Mouse (Mus musculus) inflammation-experienced regulatory T-cells, adult 6 months (primary cell): Measurements from ENCODE around the gene Fbxw11. TPM values are rescaled to one million over a fixed set of nuclear protein-coding genes. Genes with fewer than 3 reads are reported as not detected.
"Not testable (repeated sequence)": the region's sequence is repeated elsewhere in the genome, so short reads cannot be mapped to it uniquely, and the experiment has no call there.

ENCODE experiments used
- ATAC-seq: one replicate; pipeline ENCODE4 v1.8.0; 2017
- polyA plus RNA-seq, 3 experiments: library from polyadenylated mRNA; unstranded; fragments of 100-300 nt; shearing (Covaris generic); gene quantifications; one replicate each; pipeline ENCODE4 v1.2.1; 2017

Gene Fbxw11
- polyA plus RNA-seq, 3 experiments from 2014 or later: 20.0 to 28.6 (median 21.7) TPM

DNA sequence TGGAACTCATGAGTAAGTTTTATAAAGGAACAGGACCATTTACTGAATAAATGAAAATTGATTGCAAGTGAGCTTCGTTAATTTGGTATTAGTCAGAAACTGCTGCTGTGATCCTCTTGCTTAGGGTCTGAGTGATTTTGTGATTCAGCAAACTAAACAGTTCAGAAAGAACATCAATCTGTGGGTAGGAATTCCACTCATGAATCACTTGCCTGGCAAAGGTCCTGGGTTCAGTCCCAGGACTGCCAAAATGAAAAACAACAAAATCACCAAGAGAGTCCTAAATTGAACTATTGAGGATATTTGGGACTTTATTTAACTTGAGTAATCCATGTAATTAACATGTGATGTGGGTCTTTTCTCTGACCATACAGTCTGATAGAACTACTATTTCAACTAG lies 35.3 kb downstream of the Fbxw11 start:
- ATAC-seq: no peak

DNA sequence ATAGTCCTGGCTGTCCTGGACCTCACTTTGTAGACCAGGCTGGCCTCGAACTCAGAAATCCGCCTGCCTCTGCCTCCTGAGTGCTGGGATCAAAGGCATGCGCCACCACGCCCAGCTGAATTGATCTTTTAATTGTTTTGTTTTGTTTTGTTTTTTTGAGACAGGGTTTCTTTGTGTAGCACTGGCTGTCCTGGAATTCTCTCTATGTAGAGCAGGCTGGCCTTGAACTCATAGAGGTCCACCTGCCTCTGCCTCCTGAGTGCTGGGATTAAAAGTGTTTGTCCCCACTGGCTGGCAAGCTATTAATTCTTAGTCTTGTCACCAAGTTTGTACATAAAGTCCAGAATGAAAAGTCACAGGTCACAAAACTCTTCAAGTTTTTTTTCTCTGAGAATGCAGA lies 36.6 kb downstream of the Fbxw11 start:
- not testable (repeated sequence) for ATAC-seq

DNA sequence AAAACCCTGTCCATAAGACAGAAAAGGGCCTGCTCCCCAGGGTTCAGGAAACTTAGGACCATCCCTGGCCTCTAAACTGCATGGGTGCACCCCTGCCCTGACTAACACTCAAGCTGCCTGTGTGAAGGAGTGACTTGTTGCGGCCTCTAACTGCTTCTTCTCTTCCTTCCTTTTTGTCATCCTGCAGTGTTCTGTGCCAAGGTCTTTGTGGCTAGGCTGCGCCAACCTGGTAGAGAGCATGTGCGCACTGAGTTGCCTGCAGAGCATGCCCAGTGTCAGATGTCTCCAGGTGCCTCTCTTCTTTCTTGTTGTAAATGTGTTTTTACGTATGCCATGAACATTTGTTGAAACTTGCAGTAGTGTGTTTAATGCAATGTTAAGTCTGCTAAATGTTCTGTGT lies 37.5 kb downstream of the Fbxw11 start:
- no peak for ATAC-seq

DNA sequence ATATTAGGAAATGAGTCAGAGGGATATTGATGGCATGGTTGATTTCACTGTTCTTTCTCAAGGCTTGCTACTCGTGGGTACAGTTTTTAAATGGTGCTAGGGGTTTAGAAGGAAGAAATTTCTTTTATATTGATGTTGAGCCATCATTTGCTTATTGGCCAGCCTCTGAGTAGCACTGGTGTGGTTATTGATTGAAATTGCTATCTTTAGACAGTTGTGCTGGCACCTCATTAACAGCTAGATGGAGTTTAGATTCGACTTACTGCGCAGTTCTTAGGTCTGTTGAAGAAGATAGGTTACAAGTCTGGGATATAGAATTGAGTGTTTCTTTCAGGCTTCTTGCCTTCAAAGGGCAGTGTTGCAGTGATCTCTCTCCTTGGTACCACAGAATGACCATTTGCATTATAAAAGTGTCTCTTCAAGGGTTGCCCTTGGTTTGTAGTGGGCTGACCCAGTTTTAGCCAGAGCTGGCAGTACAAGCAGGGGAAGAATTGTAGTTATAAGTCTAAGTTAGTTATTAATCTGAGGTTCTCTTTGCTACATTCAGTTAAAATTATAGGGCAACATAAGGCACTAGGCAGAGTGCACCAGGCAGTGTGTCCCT lies 38.8 kb downstream of the Fbxw11 start:
- ATAC-seq: no peak

DNA sequence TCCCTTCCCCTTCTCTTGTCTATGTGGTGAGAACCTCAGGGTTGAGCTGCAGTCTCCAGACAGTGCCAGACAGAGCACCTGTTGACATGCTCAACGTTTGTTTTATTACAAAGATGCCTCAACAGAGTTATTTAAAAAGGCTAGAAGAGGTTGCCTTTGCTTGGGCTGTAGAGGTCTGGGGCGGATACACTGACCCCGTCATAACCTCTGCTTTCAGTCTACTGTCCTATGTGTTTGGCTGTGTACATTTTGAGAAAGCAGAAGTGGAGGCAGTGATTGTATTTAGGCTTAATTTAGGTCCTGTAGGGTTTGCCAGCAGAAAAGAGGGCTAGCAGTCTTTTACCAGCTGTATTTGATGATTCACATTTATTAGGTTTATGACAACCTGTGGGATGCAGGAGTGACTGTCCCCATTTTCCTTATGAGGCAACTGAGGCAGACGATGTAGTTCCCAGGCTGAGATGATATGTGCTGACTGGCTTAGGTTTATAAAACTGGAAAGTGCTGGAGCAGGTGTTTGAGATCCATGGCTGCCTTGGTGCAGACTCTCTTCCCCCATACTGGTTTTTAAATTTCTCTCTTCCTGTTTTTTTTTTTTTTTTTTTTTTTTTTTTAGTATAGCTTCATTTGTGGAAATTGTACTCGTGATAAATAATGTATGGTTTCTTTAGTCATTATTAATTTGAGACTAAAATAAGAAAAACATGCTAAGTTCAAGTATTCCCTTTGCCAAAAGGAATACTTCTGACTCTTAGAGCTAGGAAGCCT lies 40.0 kb downstream of the Fbxw11 start:
- no peak for ATAC-seq

DNA sequence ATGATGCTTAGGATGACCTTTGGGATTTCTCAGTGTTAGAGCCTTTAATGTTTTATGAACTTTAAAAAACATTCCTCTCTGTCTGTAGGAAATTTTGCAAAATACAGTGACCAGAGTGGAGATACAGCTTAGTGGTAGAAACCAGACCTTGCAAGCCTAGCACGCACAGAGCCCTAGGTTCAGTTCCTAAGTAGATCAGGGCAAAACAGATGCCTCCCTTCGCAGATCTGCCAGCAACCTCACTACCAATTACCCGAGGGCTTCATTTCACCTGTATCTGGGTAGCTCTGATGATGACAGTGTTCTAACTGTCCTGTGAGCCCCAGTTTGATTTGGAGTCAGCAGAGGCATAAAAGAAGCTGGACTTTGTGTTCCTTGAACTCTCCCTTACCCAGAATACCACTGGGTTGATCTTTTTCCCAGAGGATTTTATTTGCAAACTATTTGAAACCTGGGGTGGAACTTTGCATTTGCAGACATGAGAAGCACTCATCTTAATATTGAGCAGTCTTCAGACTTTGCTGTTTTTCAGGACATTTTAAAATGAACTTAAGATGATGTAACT lies 42.2 kb downstream of the Fbxw11 start:
- no peak for ATAC-seq

DNA sequence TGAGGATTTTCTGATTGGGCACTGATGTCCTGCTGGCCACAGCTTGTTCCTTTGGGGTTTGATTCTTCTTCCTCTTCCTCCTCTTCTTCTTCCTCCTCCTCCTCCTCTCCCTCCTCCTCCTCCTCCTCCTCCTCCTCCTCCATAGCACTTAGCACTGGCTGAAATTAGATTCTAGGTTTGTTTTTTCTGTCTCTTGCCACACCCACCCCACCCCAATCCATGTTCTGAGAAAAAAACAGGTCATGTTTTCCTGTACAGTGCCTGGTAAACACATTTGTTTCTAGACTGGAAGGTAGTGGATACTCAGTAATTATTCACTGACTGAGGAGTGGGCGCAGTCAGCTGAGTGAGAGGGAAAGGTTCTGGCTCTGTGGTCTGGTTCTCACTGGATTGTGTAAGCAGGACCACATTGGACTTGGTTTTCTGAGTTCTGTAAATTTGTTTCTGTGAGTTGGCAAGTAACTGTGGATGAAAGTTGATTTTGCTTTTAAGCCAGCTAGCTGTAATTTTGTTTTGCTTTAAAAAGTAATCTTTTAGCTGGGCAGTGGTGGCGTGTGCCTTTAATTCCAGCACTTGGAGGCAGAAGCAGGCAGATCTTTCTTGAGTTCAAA lies 45.8 kb downstream of the Fbxw11 start:
- ATAC-seq: no peak

DNA sequence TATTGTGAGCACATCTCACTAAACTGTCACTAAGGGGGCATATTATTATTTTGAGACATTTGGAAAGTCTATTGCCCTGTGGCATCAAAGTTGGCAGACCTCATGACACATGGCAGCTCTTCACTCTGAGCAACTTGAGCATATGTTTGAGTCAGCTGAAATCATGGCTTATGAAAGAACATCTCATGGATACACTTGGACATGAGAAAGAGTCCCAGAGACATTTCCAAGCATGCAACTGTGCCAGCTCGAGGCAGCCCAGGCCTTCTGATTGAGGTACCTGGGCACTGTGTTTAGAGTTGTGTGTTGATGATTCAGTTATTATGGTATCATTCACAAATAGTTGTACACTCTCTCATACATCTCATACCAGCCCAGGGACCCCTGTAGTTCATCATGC lies 47.0 kb downstream of the Fbxw11 start:
- ATAC-seq: no peak

DNA sequence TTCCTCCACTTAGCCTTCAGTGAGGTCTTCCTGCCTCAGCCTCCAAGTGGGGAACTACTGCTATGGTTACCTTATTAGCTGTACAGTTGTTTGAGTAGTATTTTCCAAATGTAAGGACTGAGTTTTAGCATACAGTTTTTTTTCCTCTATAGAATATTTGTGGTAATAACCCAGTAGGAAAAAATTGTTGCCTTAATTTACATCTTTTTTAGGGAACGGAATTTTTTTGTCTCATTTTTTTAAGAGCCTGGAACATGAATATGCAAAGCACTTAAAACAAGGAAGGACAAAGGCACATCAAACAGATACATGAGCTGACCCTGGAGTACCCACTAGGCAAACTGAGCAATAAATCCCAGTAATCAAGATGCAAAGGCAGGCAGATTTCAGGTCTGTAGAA lies 50.3 kb downstream of the Fbxw11 start:
- ATAC-seq: no peak

DNA sequence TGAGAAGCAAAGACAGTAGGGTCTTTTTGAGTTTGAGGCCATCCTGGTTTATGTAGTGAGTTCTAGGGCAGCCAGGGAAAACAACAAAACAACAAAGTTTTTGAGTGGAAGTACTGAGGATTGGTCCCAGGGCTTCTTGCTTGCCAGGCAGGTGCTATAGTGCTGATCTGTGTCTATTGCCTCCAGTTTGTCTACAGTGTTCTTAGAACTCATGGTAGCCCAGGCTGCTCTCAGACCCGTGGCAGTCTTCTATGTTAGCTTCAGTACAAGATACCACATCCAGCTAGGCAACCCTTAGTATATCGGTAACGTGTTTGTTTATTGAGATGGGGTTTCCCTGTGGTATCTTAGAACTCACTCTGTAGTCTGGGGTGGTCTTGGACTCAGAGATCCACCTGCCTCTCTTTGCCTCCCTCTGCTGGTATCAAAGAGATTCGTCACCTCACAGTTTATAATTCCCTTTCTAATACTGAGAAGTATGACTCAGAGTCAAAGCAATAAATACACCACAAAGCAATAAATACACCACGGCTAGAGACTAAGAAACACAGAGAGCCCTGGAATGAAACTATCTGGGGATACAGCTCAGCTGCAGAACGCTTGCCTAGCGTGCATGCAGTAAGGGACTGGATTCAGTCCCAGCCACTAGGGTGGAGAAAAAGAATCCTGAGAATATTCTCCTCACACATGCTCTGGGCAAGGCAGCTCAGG lies 51.1 kb downstream of the Fbxw11 start:
- ATAC-seq: no peak

DNA sequence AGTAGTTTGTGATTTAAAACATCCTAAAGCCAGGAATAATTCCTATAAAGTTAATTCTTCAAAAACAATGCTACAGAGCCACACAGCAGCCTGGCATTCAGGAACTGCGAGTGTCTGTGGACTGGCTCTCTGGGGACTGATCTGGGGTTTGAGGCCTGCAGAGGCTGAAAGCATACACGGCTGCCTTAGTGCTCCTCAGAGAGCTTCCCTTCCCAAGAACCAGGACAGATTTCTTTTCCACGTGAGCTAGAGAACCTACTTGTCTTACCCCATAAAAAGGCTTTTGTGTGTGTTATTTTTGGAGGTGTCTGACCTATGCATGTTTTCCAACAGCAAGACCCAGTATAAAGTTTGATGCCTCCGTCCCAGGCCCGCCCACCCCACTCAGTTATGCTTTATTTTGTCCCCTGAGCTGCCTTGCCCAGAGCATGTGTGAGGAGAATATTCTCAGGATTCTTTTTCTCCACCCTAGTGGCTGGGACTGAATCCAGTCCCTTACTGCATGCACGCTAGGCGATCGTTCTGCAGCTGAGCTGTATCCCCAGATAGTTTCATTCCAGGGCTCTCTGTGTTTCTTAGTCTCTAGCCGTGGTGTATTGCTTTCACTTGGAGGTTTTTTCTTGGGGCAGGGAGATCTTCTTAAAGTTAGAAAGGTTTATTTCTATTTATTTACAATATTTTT lies 51.9 kb downstream of the Fbxw11 start:
- ATAC-seq: not testable (repeated sequence)

DNA sequence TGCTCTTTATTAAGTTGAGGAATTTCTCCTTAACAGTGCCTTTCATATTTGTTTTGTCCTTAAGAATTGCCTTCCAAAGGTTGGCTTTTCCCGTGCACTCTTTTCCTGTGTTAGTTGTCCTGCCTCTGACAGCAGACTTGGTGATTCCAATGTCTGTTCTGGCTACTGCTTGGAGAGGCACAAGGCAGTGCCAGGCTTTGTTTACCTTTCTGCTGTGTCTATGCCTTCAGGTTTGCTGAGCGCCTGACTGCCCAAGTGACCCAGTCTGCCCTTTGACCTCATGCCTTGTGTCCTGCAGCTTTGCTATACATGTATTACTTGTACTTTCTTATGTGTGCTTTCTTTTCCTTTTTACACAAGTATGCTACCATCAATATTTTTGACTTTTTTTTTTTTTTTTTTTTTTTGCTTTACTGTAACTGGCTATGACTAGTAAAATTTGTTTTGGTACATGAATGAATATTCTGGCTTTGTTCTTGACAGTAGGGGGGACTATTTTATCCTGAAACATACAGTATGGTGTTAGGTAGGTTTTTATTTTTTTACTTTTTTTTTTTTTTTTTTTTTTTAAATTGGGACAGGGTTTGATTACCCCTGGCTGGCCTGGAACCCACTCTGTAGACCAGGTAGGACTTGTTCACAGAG lies 54.0 kb downstream of the Fbxw11 start:
- ATAC-seq: no peak

DNA sequence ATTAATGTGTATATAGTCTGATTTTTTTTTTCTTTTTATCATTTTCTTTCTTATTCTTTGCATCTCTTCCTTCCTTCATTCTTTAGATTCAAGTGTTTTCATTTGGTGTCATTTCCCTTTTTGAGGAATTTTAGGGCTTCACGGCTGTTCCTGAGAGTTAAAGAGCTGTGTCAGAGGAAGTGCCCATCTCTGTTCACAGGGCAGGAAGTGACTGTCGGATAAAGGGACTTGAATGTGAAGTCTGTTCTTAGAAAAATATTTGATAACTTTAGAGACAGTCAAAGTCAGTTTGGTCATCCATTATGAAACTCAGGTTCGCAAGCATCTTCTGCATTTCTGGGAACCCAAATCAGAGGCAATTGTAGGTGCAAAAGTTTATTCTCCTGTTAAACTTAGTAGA lies 55.2 kb downstream of the Fbxw11 start:
- ATAC-seq: peak; percentile 43

DNA sequence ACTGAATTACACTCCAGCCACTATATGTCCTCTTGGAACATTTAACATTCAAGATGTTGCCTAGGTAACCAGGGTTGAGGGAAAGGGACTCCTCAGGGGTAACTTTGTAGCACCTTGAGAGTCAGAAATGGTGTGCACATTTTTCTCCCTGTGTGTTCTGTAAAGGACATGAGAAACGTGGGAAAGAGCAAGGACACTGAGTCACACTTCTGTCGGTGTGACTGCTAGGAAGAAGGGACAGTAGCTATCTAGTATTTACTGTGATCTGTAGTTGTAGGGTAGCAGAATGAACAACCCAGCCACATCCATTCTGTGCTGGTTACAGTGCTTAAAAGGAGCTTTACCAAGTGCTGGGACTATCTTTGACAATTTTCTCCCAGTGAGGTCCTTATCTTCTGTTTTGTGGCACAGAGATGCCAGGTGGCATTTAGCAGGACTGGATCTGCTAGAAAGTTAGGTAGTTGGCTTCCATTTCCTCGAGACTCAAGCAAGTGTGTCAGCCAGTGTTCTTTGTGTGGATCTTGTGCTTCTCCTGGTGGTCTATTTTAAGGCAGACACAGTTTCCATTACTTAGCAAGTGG lies 57.5 kb downstream of the Fbxw11 start:
- no peak for ATAC-seq

DNA sequence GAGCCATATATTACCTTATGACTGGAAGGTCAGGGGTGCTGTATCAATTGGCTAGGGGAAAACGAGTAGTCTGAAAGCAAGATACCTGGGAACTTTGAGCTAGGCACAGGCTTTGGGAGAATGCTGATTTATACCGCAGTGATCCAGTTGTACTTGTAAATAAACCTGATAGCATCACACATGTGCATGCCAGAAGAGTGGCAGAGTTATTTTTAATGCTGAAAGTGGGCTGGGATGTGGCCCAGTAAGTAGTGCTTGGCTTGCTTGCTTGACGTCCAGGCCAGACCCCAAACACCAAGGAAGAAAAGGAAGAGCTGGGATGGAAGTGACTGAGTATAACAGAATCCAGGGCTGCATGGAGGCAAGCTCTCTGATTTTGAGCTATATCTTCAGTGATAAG lies 59.0 kb downstream of the Fbxw11 start:
- no peak for ATAC-seq

DNA sequence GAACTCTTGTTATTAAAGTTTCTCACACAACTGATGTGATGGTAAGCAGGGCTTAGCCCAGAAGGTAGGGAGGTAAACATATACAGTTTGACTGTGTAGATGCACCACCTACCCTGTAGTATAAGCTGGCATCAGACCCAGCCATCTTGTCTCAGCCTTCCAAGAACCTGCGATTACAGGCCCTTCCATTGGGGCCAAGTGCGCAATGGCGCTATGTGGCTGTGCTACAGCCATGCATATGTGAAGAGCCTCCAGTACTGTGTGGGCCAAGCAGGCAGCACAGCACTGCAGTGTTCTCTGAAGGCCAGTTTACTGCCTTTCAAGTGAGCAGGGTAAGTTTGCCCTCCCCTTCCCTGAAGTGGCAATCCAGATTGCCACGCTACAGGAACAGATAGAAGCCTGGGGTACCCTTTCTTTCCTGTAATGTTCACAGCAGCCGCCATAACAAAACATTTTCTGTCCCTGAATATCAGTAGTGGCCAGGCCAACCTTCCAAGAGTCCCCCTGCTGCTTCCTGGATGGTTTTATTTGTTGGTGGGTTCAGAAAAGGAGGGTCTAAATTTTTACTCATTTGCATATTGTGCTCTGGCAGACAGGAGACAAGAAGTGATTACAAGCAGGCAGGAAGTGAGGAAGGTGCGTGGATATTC lies 61.8 kb downstream of the Fbxw11 start:
- no peak for ATAC-seq

DNA sequence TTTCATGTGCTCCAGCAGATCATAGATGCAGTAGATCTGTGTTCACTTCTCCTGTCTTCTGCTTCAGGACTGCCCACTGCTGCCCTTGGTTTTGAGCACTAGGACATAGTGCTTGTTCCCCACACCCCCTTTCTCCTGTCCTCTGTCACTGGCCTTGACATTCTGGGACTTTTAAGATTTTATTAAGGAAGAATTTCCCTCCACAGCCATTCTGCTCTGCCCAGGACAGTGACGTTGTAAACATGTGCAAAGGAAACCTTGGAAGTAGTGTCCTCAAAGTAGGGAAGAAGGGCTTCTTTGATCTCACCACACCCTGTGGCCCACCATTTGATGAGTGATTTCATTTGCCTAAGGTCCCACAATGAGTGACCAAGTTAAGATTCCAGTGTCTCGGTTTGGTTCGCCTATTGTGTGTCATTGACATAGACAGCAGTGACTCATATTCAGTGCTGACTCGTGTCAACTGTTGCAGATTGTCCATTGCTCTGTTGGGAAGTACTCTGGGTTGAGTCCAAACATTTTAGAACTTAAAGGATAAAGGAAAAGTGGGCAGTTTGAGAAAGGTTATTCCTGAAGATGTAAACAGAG lies 64.0 kb downstream of the Fbxw11 start:
- no peak for ATAC-seq

DNA sequence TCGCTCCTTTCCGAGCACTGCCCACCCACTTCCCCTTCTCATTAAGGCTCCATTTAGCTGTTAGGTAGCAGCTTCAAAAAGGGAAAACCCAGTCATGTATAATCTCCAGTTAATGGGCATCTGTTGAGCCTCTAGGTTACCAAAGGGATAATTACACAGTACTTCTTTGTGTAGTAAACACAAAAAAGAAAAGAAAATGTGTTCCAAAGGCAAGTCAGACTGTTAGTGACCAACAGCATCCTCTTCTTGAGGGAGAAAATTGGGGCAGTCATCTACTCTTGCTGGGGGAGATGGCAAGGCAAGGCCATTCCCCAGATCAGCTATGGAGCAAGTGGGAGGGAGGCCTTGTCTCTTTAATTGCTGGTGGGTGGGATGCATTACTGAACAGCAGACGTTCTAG lies 65.0 kb downstream of the Fbxw11 start:
- ATAC-seq: no peak

DNA sequence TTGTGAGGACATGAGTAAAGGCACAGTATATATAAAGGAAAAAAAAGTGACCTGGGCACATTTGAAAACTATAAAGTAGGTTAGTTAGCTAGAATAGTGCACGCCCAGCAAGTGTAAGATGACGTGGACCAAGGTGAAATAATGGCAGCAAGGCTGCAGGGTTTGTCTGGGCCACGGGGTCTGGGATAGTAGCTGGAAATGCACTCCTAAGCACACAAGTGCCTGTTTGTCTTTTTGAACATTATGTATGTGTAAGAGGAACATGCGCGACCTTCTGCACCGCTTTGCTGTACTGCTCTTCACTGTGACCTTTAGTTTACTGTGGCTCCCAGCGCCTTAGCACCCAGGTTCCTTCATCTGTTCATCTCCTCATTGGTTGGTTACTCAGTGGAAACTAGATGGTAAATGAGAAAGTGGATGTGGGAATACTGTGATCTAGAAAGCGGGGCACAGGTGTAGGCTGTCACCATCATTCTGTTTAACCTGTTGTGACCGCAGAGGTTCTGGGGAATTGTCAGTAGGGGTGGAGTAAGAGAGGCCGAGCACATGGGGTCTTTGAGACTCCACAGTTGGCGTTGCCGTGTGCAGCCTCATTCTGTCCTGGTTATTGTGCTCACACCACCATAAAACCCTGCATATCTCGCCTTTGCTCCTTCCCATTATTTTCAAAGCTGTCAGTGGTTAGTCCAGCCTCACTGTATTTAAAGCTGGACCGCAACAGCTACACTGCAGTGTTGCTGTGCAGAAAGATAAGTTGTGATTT lies 66.4 kb downstream of the Fbxw11 start:
- no peak for ATAC-seq

DNA sequence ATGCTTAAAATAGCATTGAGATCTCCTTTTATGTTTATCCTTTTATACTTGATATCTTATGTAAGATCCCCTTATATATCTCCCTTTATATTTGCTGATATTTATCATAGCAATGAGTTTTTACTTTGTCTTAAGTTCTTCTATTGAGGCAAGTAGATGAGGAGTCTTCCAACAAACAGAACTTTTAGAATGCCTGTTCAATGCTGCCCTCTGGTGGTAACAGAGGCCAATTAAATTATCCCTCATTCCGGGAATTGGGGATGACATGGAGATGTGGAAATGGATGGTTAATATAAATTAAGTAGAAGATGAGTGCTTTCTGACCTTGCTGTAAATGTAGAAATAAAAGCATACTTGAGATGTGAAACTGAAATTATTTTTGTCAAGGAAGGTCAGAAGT lies 67.0 kb downstream of the Fbxw11 start:
- no peak for ATAC-seq
